Mouse (Mus musculus): ENCODE results near the gene Gm9970.

Gm9970 gene

DNA sequence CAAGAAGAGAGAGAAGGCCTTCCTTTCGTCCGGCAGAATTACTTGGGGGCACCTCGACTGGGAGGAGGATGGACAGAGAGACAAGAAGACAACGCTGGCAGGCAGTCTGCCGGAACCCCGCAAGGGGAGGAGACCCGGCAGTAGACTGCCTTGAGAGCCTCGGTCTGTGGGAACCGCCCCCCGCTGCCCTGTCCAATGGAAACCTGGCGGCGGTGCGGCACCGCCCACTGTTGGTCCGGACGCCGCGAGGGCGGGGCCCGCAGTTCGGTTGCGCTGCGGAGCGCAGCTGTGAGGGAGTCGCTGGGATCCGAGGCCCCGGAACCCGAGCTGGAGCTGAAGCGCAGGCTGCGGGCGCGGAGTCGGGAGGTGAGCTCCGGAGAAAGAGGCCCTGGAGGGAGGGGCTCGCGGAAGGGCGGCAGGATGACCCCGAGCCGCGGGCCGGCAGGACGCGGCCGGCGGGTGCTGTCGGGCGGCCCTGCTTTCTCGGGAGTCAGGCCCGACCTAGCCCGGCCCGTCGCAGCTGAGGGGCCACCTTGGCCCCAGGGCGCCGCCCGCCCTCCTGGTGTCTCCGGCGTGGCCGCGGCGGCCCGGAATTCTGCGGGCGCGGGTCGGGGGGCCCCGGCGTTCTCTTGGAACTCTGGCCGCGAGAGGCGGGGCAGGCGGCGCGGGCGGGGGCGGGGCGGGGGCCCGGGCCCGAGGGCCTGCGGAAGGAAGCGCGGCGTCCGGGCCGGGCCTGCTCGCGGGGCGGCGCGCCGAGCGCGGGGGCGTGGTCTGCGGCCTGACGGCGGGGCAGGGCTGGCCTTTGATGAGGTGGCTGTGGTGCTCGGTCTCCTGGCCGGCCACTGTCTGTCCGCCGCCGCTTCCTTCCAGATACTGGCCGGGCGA, at the start of gene Gm9970, which contains the start of gene Nrbp1:
TSS of gene Gm9970 (minus strand) at position 596 of the 885 bp plus-strand sequence.
TSS of gene Nrbp1 (plus strand) at position 228 of the 885 bp plus-strand sequence.
- peak; percentile 89 for DNase-seq (ENCODE audit: low spot score)

DNA sequence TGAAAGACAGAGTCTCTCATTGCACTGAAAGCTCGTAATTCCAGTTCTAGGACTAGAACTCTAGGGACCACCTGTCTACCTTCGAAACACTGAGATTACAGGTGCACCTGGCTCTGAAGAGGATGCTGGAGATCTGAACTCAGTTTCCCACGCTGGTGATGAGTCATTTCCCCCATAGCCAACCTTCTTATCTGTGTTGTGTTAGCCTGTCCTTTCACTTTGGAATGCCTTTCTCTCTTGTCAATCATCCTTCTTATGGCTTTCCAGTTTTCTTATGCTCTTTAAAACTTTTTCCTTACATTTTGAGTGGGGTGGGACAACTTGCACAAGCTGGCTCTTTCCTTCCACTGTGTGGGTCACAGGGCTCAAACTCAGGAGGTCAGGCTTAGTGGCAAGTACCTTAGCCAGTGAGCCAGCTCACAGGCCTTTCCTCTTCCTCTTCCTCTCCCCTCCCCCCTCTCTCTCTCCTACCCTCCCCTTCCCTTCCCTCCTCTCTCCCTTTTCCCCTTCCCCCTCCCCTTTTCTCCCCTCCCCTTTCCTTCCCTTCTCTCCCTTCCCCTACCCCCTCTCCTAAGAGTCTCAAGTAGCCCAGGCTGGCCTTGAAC, 48.7 kb upstream of the Gm9970 start:
- DNase-seq (ENCODE audit: low spot score) = no peak

DNA sequence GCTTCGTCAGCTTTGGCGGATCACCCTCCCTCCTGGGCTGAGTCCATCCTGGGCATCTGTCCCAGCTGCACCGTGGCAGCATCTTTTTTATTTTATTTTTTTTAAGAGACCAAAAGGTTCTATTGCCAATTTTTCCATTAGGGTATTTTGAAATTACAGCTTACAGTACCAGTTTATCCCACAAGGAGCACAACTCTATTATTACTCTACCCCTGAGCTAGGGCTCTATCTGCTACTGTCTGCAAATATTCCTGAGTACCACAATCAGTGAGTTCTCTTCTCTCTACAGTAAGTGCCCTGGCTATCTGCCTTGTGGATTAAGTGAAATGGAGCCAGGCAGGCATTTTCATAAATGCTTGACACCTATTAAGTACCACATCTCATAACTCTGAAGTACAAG, 47.6 kb upstream of the Gm9970 start:
- DNase-seq (ENCODE audit: low spot score) = no peak

GRCm38 (mm10) chr5:31288225-31288624, 47.2 kb upstream of the Gm9970 start:
- DNase-seq (ENCODE audit: low spot score) = peak; percentile 13

DNA sequence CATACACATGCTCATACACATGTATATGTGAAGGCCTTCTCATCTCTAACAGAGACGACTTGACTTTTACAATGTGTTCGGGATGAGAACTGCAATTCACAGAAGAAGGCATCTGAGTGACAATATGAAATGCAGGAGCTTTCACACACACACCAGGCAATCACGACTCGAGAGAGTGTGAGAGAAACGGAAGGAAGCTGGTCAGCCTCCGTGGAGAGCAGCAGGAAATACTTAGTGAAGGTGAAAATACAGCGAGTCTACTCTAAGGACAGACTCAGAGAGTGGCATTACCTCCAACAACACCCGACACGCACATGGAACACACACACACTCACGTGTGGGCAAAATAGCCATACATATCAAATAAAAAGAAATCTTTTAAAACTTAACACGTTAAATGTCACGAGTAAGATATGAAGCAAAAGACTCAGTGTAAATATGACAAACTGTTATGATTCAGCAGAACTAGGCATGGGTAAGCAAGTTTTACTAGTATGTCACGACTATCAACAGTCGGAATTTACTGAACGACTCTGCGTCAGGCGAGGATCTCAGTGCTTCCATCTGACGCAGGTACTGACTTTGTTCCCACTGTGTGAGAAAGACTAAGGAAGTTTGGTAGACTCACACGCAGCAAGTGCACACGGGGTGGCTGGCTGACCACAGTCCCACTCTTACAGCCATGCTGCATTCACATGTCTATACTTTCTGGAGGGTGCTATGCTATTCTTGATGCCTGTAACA, 38.4 kb upstream of the Gm9970 start:
- no peak for DNase-seq (ENCODE audit: low spot score)

DNA sequence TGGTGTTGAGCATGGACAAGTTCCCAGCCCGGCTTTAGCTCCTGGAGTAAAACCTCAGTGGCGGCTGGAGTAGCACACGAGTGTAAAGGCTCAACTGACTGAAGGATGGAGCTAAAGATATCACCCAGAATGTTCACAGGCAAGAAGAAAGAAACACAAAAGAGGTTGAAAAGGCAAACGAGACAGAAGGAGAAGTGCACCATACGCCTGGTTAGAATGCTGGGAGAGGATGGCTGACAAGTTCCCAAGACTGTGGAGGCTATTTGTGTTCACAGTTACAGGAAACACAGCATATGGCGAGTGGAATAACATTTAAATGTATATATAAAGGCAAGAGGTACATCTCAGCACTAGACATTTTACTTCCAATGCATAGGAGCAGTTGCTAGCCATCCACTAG, 32.0 kb upstream of the Gm9970 start:
- DNase-seq (ENCODE audit: low spot score) = no peak

DNA sequence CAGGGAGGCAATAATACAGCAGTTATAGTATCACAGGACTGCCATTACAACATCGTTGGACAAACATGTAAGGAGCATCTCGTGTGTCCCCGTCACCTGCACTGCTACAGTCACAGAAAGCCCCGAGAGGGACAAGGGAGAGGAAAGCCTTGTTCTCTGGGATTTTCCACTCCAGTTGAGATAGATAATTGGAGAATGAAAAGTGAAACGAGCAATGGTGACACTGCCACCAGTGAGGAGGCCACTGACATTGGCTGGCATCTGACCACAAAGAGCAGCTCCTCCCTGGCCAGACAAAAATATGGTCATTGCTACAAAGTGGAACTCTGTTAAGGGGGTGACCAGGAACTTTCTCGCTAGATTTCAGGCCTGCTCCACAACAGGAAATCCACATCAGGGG, 26.7 kb upstream of the Gm9970 start:
- DNase-seq (ENCODE audit: low spot score) = no peak

GRCm38 (mm10) chr5:31266101-31266500, 25.1 kb upstream of the Gm9970 start:
- no peak for DNase-seq (ENCODE audit: low spot score)

DNA sequence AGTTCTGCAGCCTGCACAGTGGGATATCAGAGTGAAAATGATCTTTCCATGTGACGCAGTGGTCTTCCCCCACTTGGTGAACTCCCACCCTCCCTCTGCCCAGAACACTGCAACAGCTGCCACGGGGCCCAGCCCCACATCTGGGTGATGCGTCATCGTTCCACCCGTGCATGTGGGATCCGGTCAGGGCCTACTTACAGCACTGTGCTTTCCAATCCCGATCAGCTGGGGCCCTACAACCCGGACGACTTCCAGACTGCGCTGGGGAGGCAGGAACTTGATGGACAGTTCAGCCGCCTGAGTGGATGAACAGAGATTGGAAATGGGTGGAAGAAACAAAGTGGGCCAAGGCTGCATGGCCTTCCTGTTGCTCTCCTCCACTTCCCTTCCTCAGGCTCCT, 16.6 kb upstream of the Gm9970 start:
- DNase-seq (ENCODE audit: low spot score) = no peak

DNA sequence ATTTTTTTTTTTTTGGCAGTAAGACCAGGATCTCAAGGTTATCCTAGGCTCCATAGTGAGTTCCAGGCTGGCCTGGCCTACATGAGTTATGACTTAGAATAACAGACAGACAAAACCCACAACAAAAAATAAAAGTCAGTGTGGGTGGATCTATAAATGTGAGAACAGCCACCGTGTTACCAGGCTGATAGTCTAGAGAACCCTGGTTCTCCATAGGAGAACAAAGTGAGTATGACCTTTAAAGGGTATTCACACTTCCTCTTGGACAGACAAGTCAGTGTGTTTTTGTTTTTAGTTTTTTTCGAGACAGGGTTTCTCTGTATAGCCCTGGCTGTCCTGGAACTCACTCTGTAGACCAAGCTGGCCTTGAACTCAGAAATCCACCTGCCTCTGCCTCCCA, 14.9 kb upstream of the Gm9970 start:
- DNase-seq (ENCODE audit: low spot score) = no peak

DNA sequence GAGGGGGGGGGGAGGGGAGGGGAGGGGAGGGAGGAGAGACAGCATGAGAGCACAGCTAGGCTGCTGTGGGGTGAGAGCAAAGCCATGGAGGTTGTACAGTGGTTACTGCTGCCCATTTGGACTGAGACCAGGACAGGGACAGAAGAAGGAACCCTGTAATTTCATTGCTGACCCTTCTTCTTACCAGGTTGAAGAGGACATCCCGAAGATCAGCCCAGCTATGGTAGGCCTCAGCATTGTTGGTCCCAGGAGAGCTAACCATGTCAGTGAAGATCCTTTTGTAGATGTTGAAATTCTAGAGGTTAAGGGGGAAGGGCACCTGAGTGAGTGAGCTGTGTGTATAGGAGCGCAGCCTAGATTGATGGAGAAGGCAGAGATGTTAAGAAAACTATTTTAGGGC, 14.3 kb upstream of the Gm9970 start:
- no peak for DNase-seq (ENCODE audit: low spot score)

- DNase-seq (ENCODE audit: low spot score) = no peak
These were observed 13.9 kb upstream of the Gm9970 start for GRCm38 (mm10) chr5:31254901-31255300.

- DNase-seq (ENCODE audit: low spot score) = no peak
These were observed 13.4 kb upstream of the Gm9970 start for GRCm38 (mm10) chr5:31254452-31254851.

GRCm38 (mm10) chr5:31253806-31254205, 12.8 kb upstream of the Gm9970 start:
- no peak for DNase-seq (ENCODE audit: low spot score)

DNA sequence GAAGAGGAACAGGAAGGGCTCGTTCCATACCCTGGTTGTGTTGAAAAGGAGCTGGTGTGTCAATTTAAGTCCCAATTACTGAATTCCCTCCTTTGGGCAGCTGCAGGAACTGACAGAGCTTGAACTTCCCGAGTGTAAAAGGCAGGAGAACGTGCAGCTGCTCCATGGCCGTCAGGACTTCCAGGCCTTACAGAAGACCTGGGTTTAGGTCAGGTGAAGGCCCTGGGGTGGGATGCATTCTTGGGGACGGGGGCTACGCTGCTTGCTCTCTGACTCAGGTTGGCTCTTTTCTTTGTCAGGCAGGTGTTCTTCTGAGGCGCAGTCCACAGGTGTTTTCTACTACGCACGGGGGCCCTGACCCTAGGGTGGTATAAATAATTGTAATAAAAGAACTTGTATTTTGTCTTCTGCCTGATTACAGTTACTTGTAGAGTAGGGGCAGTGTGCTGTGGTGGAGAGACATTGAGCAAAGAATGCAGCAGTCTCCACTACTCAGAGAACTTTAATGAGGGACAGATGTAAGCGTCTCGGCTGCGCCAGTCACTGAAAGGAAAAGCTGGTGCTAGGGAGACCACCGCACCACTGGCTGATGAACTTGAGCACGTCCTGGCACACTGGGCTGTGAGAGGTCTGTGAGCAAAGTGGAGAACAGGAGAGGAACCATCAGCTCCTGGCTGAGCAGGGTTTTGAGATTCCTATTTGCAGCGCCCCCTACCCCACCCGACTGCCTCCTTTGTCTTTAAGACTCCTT, 11.9 kb upstream of the Gm9970 start:
- no peak for DNase-seq (ENCODE audit: low spot score)

DNA sequence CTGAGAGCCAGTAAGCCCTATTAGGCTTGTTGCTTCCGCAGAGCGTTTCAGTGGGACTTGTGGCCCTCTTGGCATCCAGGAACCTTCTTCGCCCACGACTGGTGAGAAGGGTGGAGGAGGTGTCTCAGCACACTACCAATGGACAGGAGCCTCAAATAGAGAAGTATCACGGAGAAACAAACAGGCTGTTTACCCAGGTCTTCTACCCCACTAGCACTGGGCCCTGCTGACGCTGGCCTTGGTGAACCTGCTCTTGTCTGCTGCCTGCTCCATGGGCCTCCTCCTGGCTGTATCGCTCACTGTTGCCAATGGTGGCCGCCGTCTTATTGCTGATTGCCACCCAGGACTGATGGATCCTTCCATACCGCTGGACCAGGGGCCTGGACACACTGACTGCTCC, 11.1 kb upstream of the Gm9970 start:
- no peak for DNase-seq (ENCODE audit: low spot score)

DNA sequence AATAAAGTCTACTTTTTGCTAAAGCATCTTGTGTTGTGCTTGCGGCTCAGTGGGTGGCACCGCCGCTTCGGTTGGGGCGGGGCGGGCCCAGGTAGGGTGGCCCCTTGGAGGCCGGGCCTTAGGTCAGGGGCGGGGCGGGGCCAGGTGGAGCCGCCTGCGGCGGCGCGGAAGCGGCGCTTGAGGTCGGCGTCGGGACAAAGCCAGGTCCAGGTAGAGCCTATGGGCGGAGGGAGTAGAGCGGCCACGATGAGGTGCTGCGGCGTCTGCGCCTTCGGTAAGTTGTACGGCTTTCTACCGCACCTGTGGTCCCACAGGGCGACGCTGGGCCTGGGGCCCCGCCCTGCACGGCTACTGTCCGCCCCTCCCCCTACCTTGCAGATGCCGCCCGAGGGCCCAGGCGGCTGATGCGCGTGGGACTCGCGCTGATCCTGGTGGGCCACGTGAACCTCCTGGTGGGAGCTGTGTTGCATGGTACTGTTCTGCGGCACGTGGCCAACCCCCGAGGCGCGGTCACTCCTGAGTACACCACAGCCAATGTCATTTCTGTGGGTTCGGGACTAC, 10.6 kb upstream of the Gm9970 start, which contains the start of gene Krtcap3:
TSS of gene Krtcap3 (plus strand) at position 151 of the 561 bp plus-strand sequence.
- DNase-seq (ENCODE audit: low spot score) = no peak

GRCm38 (mm10) chr5:31250716-31251115, 9.7 kb upstream of the Gm9970 start:
- DNase-seq (ENCODE audit: low spot score) = no peak

DNA sequence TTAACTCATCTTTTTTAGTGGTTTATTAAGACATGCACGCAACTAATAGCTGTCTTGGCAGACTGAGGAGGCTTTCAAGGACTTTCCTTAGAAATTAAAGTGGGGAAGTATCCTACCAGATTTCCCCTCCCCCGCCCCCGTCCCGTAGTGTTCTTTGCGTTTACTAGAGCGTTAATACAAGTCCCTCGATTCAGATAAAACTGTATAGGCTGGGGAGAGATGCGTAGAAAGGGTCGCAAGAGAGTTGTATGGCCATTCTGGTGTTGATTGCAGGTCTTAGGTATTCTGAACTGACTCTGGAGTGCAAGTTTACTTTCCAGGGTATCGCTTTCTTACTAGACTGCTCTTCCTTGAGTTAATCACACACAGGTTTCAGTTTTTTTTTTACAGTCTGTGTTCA, 1.2 kb upstream of the Gm9970 start:
- DNase-seq (ENCODE audit: low spot score) = no peak

DNA sequence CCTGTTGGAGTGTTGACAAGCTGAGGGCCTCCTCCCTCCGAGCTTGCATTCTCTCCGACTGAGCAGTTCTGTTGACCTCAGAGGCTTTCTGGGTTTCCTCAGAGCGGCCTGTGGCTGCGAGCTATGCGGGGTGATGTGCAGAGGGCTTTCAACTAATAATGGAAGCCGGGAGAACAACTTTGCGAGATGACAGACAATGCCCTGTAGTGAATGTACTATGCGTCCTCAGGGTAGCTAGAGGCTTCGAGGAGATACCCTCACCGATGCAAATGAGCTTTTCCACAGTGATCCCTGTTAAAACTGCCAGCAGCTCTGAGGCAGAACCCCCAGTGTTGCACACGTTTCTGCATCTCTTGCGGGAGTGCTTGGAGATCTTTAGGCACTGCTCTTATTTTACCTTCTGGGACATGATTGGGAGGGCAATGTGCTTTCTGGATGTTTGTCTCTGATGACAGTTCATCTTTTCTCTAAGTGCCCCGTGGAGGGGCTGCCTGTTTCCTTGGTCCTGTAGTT, 546 bp upstream of the Gm9970 start:
- no peak for DNase-seq (ENCODE audit: low spot score)

DNA sequence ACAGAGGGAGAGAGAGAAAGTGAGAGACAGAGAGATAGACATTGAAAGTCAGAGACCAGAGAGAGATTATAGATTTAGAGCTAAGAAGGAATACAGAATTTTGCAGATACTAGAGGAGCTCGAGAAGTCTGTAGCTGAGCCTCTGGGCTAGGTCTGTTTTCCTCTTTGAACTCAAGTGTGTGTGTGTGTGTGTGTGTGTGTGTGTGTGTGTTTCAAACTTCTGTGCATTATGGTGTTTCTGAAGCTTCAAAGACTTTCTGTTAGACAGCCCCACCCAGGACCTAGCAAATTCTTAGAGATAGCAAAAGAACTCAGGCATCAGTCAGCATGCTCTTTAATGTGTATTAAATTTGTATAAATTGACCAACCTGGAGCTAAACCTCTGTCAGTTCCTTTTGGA, 14.4 kb downstream of the Gm9970 start:
- no peak for DNase-seq (ENCODE audit: low spot score)

Measured in spleen, adult 12 weeks (tissue).